Mouse (Mus musculus) hindbrain, embryonic 12.5 days (tissue): ENCODE results near the gene Tns4. TPM values are rescaled to one million over a fixed set of nuclear protein-coding genes. Genes with fewer than 3 reads are reported as not detected.

Experiments used
- ATAC-seq: fragments of 200-750 bp; cut with Nextera tagmentation; 2 replicates; pipeline ENCODE4 v1.8.0; 2017; ENCODE audit warnings: moderate TSS enrichment; ENCODE audit not compliant: low FRiP score
- H3K27ac ChIP-seq: fragments of 300-500 bp; sonication (generic); 2 replicates; pipeline ENCODE4 v1.5.1; 2016; ENCODE audit warnings: mild to moderate bottlenecking
- H3K27me3 ChIP-seq: fragments of 300-500 bp; sonication (generic); 2 replicates; pipeline ENCODE4 v1.6.1; 2016; ENCODE audit warnings: mild to moderate bottlenecking
- H3K36me3 ChIP-seq: fragments of 300-500 bp; sonication (generic); 2 replicates; pipeline ENCODE4 v1.6.1; 2016; ENCODE audit warnings: mild to moderate bottlenecking
- H3K4me1 ChIP-seq: fragments of 300-500 bp; sonication (generic); 2 replicates; pipeline ENCODE4 v1.6.1; 2016
- H3K4me2 ChIP-seq: fragments of 300-500 bp; sonication (generic); replicated peaks from 2 replicates; pipeline ENCODE4 v1.6.1; 2016; ENCODE audit warnings: mild to moderate bottlenecking
- H3K4me3 ChIP-seq: fragments of 300-500 bp; sonication (generic); 2 replicates; pipeline ENCODE4 v1.5.1; 2016; ENCODE audit warnings: mild to moderate bottlenecking
- H3K9ac ChIP-seq: fragments of 300-500 bp; sonication (generic); 2 replicates; pipeline ENCODE4 v1.6.1; 2016; ENCODE audit warnings: mild to moderate bottlenecking, moderate library complexity
- H3K9me3 ChIP-seq: fragments of 300-500 bp; sonication (generic); replicated peaks from 2 replicates; pipeline ENCODE4 v1.6.1; 2016; ENCODE audit warnings: mild to moderate bottlenecking
- WGBS: fragments of 180-500 bp; shearing (Covaris S2); methylation state at CpG from one replicate; pipeline ENCODE4 v1.1.7; 2016; 5-methylcytosine and 5-hydroxymethylcytosine counted together
- polyA plus RNA-seq: library from polyadenylated mRNA; unstranded; fragments of >200 nt; fragmentation: Nextera tagmentation; extraction: Ambion mirVana; gene quantifications from 2 replicates; pipeline ENCODE4 v1.2.1, GENCODE M21; 2016

Tns4 gene
- polyA plus RNA-seq, 1 experiment from 2014 or later = 0.32 TPM

- H3K4me2 ChIP-seq = no peak overlapping the region
- no peaks in the 10 kb centered on the region for H3K9me3 ChIP-seq
- no peak overlapping the region for H3K27ac ChIP-seq
- H3K4me3 ChIP-seq = no peak overlapping the region
- H3K36me3 ChIP-seq = no peaks in the 10 kb centered on the region
- ATAC-seq = no peak
- 89% methylated on average over 9 of the region's 9 CpGs for WGBS
- H3K9ac ChIP-seq = no peak overlapping the region
- no peaks in the 10 kb centered on the region for H3K4me1 ChIP-seq
- H3K27me3 ChIP-seq = no peaks in the 10 kb centered on the region
Observed at GRCm38 (mm10) chr11:99098924-99099323, 9.8 kb upstream of the Tns4 start.

DNA sequence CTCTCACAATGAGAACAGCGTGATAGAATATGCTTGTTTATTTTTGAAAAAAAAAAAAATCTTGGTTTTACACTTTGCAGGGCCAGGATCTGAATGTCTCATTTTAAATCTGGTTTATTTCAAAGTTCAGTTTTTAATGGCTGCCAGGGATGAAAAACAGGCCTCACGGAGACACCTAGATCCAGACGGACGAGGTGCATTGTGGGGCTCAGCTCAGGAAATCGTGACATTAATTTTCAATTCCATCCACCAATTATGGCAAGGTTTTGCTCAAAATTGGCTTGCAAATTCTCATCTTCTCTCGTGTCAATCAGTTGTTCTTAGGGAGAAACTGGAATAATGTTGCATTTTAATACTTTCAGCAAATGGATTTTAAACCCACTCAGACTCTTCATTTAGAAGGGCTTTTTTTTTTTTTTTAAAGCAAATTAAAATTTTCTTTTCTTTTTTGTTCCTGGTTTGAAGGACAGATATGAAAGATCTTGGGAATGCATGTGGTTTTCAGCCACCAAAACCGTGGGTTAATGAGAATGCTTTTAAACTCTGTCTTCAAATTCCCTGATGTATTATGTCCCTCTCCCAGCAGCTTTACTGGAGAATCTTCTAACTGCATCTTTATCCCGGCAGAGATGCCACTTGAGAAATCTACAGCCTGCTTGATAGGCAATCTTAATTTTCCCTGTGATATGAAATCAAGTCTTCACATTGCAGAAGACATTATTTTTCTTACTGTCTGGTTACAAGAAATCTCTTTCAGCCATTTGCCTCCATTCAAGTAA is 8.1 kb upstream of the Tns4 start:
- Histone ChIP-seq H3K36me3 (no peaks in the 10 kb centered on the region), H3K4me3 (no peak overlapping the region), H3K4me1 (no peaks in the 10 kb centered on the region), H3K27ac (no peak overlapping the region), H3K9me3 (no peaks in the 10 kb centered on the region), H3K9ac (no peak overlapping the region), H3K4me2 (no peak overlapping the region), H3K27me3 (no peaks in the 10 kb centered on the region)
- 79% methylated on average over 8 of the region's 8 CpGs for WGBS
- ATAC-seq = no peak

- Histone ChIP-seq H3K4me1 (no peaks in the 10 kb centered on the region), H3K4me3 (no peak overlapping the region)
Observed at GRCm38 (mm10) chr11:99096417-99096816, 7.3 kb upstream of the Tns4 start.

GRCm38 (mm10) chr11:99095759-99096158 is 6.7 kb upstream of the Tns4 start:
- Histone ChIP-seq H3K9me3 (no peaks in the 10 kb centered on the region), H3K27me3 (no peaks in the 10 kb centered on the region), H3K36me3 (no peaks in the 10 kb centered on the region), H3K27ac (no peak overlapping the region), H3K4me1 (no peaks in the 10 kb centered on the region), H3K4me2 (no peak overlapping the region), H3K9ac (no peak overlapping the region), H3K4me3 (no peak overlapping the region)
- ATAC-seq = no peak
- 66% methylated on average over 4 of the region's 4 CpGs for WGBS

More at GRCm38 (mm10) chr11:99096417-99096816, 7.3 kb upstream of the Tns4 start:
- no peak overlapping the region for H3K4me2 ChIP-seq
- no peaks in the 10 kb centered on the region for H3K27me3 ChIP-seq
- H3K9ac ChIP-seq = no peak overlapping the region
- no peaks in the 10 kb centered on the region for H3K9me3 ChIP-seq
- no peak for ATAC-seq
- no peaks in the 10 kb centered on the region for H3K36me3 ChIP-seq
- no peak overlapping the region for H3K27ac ChIP-seq
- WGBS = 82% methylated on average over 4 of the region's 4 CpGs

GRCm38 (mm10) chr11:99094911-99095676 is 6.0 kb upstream of the Tns4 start:
- Histone ChIP-seq H3K36me3 (no peaks in the 10 kb centered on the region), H3K27me3 (no peaks in the 10 kb centered on the region), H3K4me2 (no peak overlapping the region), H3K4me1 (no peaks in the 10 kb centered on the region), H3K9me3 (no peaks in the 10 kb centered on the region), H3K9ac (no peak overlapping the region), H3K27ac (no peak overlapping the region), H3K4me3 (no peak overlapping the region)
- WGBS = 48% methylated on average over 2 of the region's 2 CpGs
- ATAC-seq = no peak

- Histone ChIP-seq H3K27ac (no peak overlapping the region), H3K27me3 (no peaks in the 10 kb centered on the region), H3K4me2 (no peak overlapping the region), H3K36me3 (no peaks in the 10 kb centered on the region), H3K4me1 (no peaks in the 10 kb centered on the region), H3K9ac (no peak overlapping the region), H3K4me3 (no peak overlapping the region), H3K9me3 (no peaks in the 10 kb centered on the region)
- 84% methylated on average over 7 of the region's 7 CpGs for WGBS
- no peak for ATAC-seq
Observed at GRCm38 (mm10) chr11:99093740-99094139, 4.6 kb upstream of the Tns4 start.

- ATAC-seq = no peak
- no peaks in the 10 kb centered on the region for H3K27me3 ChIP-seq
- no peak overlapping the region for H3K9ac ChIP-seq
- no peaks in the 10 kb centered on the region for H3K4me1 ChIP-seq
- no peaks in the 10 kb centered on the region for H3K36me3 ChIP-seq
- no peaks in the 10 kb centered on the region for H3K9me3 ChIP-seq
- WGBS = 74% methylated on average over 2 of the region's 2 CpGs
- H3K27ac ChIP-seq = no peak overlapping the region
- H3K4me2 ChIP-seq = no peak overlapping the region
- H3K4me3 ChIP-seq = no peak overlapping the region
Observed at GRCm38 (mm10) chr11:99091666-99092065, 2.6 kb upstream of the Tns4 start.

DNA sequence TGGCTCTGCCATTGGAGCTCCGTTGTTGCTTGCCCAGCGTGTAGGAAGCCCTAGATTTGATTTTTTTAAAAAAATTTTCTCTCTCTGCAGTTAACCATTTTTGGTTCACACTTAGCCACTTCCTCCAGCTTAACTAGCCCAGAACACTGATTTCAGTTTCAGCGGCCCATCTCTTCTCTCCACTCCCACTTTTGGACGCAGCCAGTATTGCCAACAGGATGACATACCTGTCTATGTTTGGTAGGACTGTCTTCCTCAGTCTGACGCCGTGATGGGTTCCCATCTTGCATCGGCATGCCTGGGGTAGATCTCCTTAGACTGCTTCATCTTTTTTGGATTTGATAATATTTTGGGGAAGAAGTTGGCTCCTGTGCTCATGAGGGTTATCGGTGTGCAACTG is 1.3 kb upstream of the Tns4 start:
- WGBS = 93% methylated on average over 8 of the region's 8 CpGs
- no peak overlapping the region for H3K4me2 ChIP-seq
- H3K4me1 ChIP-seq = no peaks in the 10 kb centered on the region
- H3K27me3 ChIP-seq = no peaks in the 10 kb centered on the region
- no peaks in the 10 kb centered on the region for H3K9me3 ChIP-seq
- H3K27ac ChIP-seq = no peak overlapping the region
- H3K9ac ChIP-seq = no peak overlapping the region
- no peaks in the 10 kb centered on the region for H3K36me3 ChIP-seq
- H3K4me3 ChIP-seq = no peak overlapping the region
- no peak for ATAC-seq

DNA sequence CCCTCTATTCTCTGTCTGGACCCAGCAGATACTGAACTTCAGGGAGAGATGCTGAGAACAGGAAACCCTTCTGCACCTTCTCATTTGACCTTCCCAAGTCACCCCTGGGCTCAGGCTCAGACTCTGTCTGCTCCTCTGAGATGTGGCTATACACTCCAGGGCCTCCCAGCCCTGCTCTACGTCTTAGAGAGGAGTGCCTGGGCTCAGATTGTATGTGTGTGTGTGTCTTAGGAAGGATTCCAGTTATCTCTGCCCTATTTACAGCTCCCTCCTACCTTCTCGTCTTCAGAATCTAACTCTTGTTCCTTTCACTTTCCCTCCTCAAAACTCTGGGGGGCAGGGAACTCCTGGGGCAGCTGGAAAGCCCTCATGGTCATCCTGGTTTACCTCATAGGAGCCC is 620 bp downstream of the Tns4 start:
- no peaks in the 10 kb centered on the region for H3K9me3 ChIP-seq
- no peaks in the 10 kb centered on the region for H3K36me3 ChIP-seq
- no peak overlapping the region for H3K4me2 ChIP-seq
- H3K27ac ChIP-seq = no peak overlapping the region
- H3K4me1 ChIP-seq = no peaks in the 10 kb centered on the region
- H3K4me3 ChIP-seq = no peak overlapping the region
- no peaks in the 10 kb centered on the region for H3K27me3 ChIP-seq
- WGBS = 66% methylated on average over 2 of the region's 2 CpGs
- no peak for ATAC-seq
- H3K9ac ChIP-seq = no peak overlapping the region

- Histone ChIP-seq H3K4me3 (no peak overlapping the region), H3K27ac (no peak overlapping the region), H3K27me3 (no peaks in the 10 kb centered on the region), H3K4me2 (no peak overlapping the region), H3K4me1 (peaks cover 4% of the 10 kb centered on the region; the same call in 1 of the 2 replicates), H3K36me3 (no peaks in the 10 kb centered on the region), H3K9me3 (no peaks in the 10 kb centered on the region), H3K9ac (no peak overlapping the region)
- no peak for ATAC-seq
- 74% methylated on average over 9 of the region's 9 CpGs for WGBS
Observed at GRCm38 (mm10) chr11:99084366-99084765, 4.7 kb downstream of the Tns4 start.

DNA sequence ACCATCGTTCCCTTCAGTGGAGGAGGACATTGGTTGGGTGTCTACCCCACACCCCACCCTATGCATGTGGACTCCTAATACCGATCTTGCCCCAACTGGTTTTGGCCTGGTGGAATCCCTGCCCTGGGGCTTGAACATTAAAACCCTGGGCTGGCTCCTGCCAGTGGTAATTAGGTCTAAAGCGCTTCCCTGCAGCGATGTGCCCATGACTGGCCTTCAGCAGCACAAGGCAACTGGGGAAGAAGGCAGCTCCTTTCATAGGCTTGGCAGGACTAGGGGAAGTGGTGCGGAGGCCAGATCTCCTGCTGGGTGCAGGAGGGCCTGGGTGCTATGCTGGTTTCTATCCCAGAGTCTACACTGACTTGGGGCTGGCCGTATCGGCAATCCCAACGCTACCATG is 5.6 kb downstream of the Tns4 start:
- Histone ChIP-seq H3K27ac (no peak overlapping the region), H3K4me1 (peaks cover 4% of the 10 kb centered on the region; the same call in 1 of the 2 replicates), H3K27me3 (no peaks in the 10 kb centered on the region), H3K9me3 (no peaks in the 10 kb centered on the region), H3K4me3 (no peak overlapping the region), H3K36me3 (no peaks in the 10 kb centered on the region), H3K9ac (no peak overlapping the region), H3K4me2 (no peak overlapping the region)
- 93% methylated on average over 8 of the region's 8 CpGs for WGBS
- no peak for ATAC-seq

GRCm38 (mm10) chr11:99082098-99082497 is 7.0 kb downstream of the Tns4 start:
- no peaks in the 10 kb centered on the region for H3K27me3 ChIP-seq
- H3K4me3 ChIP-seq = no peak overlapping the region
- H3K4me2 ChIP-seq = no peak overlapping the region
- no peak overlapping the region for H3K9ac ChIP-seq
- no peaks in the 10 kb centered on the region for H3K9me3 ChIP-seq
- no peak for ATAC-seq
- peaks cover 4% of the 10 kb centered on the region; the same call in 1 of the 2 replicates for H3K4me1 ChIP-seq
- no peaks in the 10 kb centered on the region for H3K36me3 ChIP-seq
- WGBS = 77% methylated on average over 8 of the region's 8 CpGs
- no peak overlapping the region for H3K27ac ChIP-seq
